Mouse (Mus musculus): ENCODE results near the gene Gm6408. TPM values are rescaled to one million over a fixed set of nuclear protein-coding genes. Genes with fewer than 3 reads are reported as not detected.

Gene Gm6408
- not detected in 4 replicates for total RNA-seq (2023)

GRCm38 (mm10) chr5:146481665-146482064 is at the start of gene Gm6408:
Gene Gm6408, plus strand, starts transcription at chr5:146481965.

GRCm38 (mm10) chr5:146491063-146491462 is 9.3 kb downstream of the Gm6408 start, which contains the start of gene Gm6370:
Gene Gm6370, plus strand, starts transcription at chr5:146491363.

GRCm38 (mm10) chr5:146502099-146502498 is 20.3 kb downstream of the Gm6408 start, which contains the start of gene 4930449I24Rik:
Gene 4930449I24Rik, plus strand, starts transcription at chr5:146502399.

GRCm38 (mm10) chr5:146513823-146514222 is 32.1 kb downstream of the Gm6408 start, which contains the start of gene Gm3402:
Gene Gm3402, plus strand, starts transcription at chr5:146514123.

GRCm38 (mm10) chr5:146525501-146525900 is 43.7 kb downstream of the Gm6408 start, which contains the start of gene Gm3404:
Gene Gm3404, plus strand, starts transcription at chr5:146525801.

Other genes starting within 250 kb of the Gm6408 start
- gene Wasf3, start 97.0 kb upstream of the Gm6408 start, total RNA-seq (2023) = not detected in 4 replicates
- not detected in 4 replicates for gene Gm6370, start 9.4 kb downstream of the Gm6408 start, total RNA-seq (2023)
- not detected in 4 replicates for gene 4930449I24Rik, start 20.4 kb downstream of the Gm6408 start, total RNA-seq (2023)
- not detected in 4 replicates for gene Gm3402, start 32.2 kb downstream of the Gm6408 start, total RNA-seq (2023)
- not detected in 4 replicates for gene Gm3404, start 43.8 kb downstream of the Gm6408 start, total RNA-seq (2023)
- gene Gm3409, start 55.7 kb downstream of the Gm6408 start, total RNA-seq (2023) = not detected in 4 replicates
- gene Gm3415, start 74.2 kb downstream of the Gm6408 start, total RNA-seq (2023) = not detected in 4 replicates
- gene Gpr12, start 103.3 kb downstream of the Gm6408 start, total RNA-seq (2023) = not detected in 4 replicates

Measured in B cell, adult 62 days (primary cell).